Mouse (Mus musculus): ENCODE data around the gene Asic4.

Asic4 gene

GRCm38 (mm10) chr1:75463652-75464204 is 13.5 kb downstream of the Asic4 start:
- DNase-seq (ENCODE audit: extremely low read depth, insufficient read length, low spot score), result no peak

GRCm38 (mm10) chr1:75467215-75467927 is 17.1 kb downstream of the Asic4 start:
- peak; percentile 64 for DNase-seq (ENCODE audit: extremely low read depth, insufficient read length, low spot score)

- no peak for DNase-seq (ENCODE audit: extremely low read depth, insufficient read length, low spot score)
These were observed 19.1 kb downstream of the Asic4 start for GRCm38 (mm10) chr1:75469287-75469825.

- no peak for DNase-seq (ENCODE audit: extremely low read depth, insufficient read length, low spot score)
These were observed 26.2 kb downstream of the Asic4 start for GRCm38 (mm10) chr1:75476441-75476840.

- DNase-seq (ENCODE audit: extremely low read depth, insufficient read length, low spot score), result peak; percentile 75
These were observed 27.2 kb downstream of the Asic4 start for GRCm38 (mm10) chr1:75477264-75477965.

GRCm38 (mm10) chr1:75477966-75478290 is 27.7 kb downstream of the Asic4 start:
- DNase-seq (ENCODE audit: extremely low read depth, insufficient read length, low spot score), result no peak

- DNase-seq (ENCODE audit: extremely low read depth, insufficient read length, low spot score), result no peak
These were observed 28.3 kb downstream of the Asic4 start for GRCm38 (mm10) chr1:75478497-75478896.

- DNase-seq (ENCODE audit: extremely low read depth, insufficient read length, low spot score), result peak; percentile 96
These were observed 28.8 kb downstream of the Asic4 start, which contains the start of the genes Chpf and Tmem198 for GRCm38 (mm10) chr1:75478916-75479634. Gene Chpf, minus strand, starts transcription at chr1:75479307. Gene Tmem198, plus strand, starts transcription at chr1:75479532.

GRCm38 (mm10) chr1:75479635-75479989 is 29.4 kb downstream of the Asic4 start:
- no peak for DNase-seq (ENCODE audit: extremely low read depth, insufficient read length, low spot score)

GRCm38 (mm10) chr1:75480036-75480435 is 29.8 kb downstream of the Asic4 start:
- no peak for DNase-seq (ENCODE audit: extremely low read depth, insufficient read length, low spot score)

GRCm38 (mm10) chr1:75480735-75481134 is 30.5 kb downstream of the Asic4 start:
- no peak for DNase-seq (ENCODE audit: extremely low read depth, insufficient read length, low spot score)

GRCm38 (mm10) chr1:75486561-75486960 is 36.3 kb downstream of the Asic4 start:
- no peak for DNase-seq (ENCODE audit: extremely low read depth, insufficient read length, low spot score)

GRCm38 (mm10) chr1:75487040-75487404 is 36.8 kb downstream of the Asic4 start:
- no peak for DNase-seq (ENCODE audit: extremely low read depth, insufficient read length, low spot score)

- DNase-seq (ENCODE audit: extremely low read depth, insufficient read length, low spot score), result no peak
These were observed 37.3 kb downstream of the Asic4 start for GRCm38 (mm10) chr1:75487405-75488161.

GRCm38 (mm10) chr1:75490785-75491551 is 40.7 kb downstream of the Asic4 start:
- DNase-seq (ENCODE audit: extremely low read depth, insufficient read length, low spot score), result no peak

GRCm38 (mm10) chr1:75492579-75493170 is 42.4 kb downstream of the Asic4 start:
- no peak for DNase-seq (ENCODE audit: extremely low read depth, insufficient read length, low spot score)

GRCm38 (mm10) chr1:75494878-75495548 is 44.8 kb downstream of the Asic4 start:
- DNase-seq (ENCODE audit: extremely low read depth, insufficient read length, low spot score), result no peak

GRCm38 (mm10) chr1:75498897-75499296 is 48.7 kb downstream of the Asic4 start:
- no peak for DNase-seq (ENCODE audit: extremely low read depth, insufficient read length, low spot score)

GRCm38 (mm10) chr1:75499441-75499840 is 49.2 kb downstream of the Asic4 start:
- DNase-seq (ENCODE audit: extremely low read depth, insufficient read length, low spot score), result no peak

Data from 3134 (cell line).